Mouse (Mus musculus) stomach, postnatal 0 days (tissue): Measurements from ENCODE around the gene Dnal1.

Source experiments
- CTCF ChIP-seq: IDR thresholded peaks from 2 replicates; pipeline ENCODE4 v1.5.1; 2016; ENCODE audit warnings: antibody characterized with exemption, low read depth, mild to moderate bottlenecking, moderate library complexity
- EP300 ChIP-seq: optimal IDR thresholded peaks from 2 replicates; pipeline ENCODE3; 2016; ENCODE audit warnings: antibody characterized with exemption

DNA sequence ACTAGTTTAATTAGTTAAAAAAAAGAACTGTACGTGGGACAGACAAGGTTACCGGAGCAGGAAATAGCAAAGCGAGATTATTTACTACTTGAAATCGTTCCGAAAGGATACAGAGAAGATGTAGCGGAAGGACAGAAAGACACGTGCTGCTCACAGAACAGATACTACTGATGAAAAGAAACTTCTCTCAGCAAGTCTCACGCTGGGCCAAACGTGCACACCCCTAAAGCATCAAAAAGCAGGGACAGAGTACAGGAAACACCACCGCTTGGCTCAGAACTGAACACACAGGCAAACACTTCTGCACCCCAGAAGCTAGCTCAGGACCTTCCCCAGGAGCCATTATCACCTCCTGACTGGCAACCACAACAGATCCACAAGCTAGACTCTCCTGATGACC, 56.4 kb downstream of the Dnal1 start:
- TF ChIP-seq CTCF (no peak), EP300 (no peak)
